Mouse (Mus musculus): ENCODE data around the gene Hist1h4h. TPM values are rescaled to one million over a fixed set of nuclear protein-coding genes. Genes with fewer than 3 reads are reported as not detected.
"Not testable (repeated sequence)": the region's sequence is repeated elsewhere in the genome, so short reads cannot be mapped to it uniquely, and the experiment has no call there.

Hist1h4h gene
- polyA plus RNA-seq, 1 experiment from 2014 or later: 4.9 TPM

DNA sequence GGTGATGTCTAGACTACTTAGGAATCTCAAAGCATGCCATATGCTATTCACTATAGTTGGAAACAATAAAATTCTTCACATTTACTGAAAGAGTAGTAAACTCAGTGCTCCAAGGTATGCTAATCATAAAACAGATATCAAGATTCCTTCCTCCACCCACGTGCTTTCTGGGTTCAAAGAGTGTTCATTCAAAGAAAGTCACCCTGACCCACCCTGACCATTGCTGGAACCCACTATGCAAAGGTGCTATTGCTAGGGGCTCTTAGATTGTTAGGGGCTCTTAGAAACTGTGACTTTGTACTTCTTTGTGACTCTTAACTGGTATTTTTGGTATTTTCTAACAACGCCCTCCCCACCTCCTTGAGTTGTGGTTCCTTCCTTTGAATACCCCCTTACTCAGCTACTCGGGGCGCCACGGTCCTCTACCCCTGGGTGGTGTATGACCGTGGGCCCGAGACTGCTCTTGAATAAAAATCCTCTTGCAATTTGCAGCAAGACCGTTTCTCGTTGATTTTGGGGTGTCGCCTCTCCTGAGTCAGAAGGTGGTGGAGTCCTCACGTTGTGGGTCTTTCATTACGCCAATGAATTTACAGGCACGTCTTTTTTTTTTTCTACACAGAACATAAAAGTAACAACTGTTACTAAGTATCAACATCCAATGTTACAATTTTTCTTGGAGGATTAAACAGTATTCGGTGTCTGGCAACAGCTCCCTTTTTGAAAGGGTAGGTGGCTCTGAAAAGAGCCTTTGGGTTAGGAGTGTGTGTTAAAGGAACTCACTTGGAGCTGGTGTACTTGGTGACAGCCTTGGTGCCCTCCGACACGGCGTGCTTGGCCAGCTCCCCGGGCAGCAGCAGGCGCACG, 42.4 kb downstream of the Hist1h4h start:
- not testable (repeated sequence) for H3K9me3 ChIP-seq (ENCODE audit: control insufficient read depth, low read length); ATAC-seq (replicated peaks; ENCODE audit: low FRiP score); H3K36me3 ChIP-seq (ENCODE audit: control insufficient read depth, insufficient read depth, low read length); H3K27me3 ChIP-seq (ENCODE audit: control insufficient read depth, insufficient read depth, low read length); H3K4me1 ChIP-seq (replicated peaks; ENCODE audit: control insufficient read depth, insufficient read depth, low read length)
- Histone ChIP-seq H3K27ac (ENCODE audit: low read depth, low read length) (peak overlapping the region; percentile 96), H3K4me2 (ENCODE audit: low read depth, low read length, severe bottlenecking) (peak overlapping the region; percentile 66), H3K9ac (ENCODE audit: low read length) (peak overlapping the region; percentile 72), H3K4me3 (ENCODE audit: low read depth, low read length) (peak overlapping the region; percentile 45)
- peak; percentile 62 for DNase-seq (ENCODE audit: low spot score)
- WGBS: 11% methylated on average over 17 of the region's 20 CpGs

DNA sequence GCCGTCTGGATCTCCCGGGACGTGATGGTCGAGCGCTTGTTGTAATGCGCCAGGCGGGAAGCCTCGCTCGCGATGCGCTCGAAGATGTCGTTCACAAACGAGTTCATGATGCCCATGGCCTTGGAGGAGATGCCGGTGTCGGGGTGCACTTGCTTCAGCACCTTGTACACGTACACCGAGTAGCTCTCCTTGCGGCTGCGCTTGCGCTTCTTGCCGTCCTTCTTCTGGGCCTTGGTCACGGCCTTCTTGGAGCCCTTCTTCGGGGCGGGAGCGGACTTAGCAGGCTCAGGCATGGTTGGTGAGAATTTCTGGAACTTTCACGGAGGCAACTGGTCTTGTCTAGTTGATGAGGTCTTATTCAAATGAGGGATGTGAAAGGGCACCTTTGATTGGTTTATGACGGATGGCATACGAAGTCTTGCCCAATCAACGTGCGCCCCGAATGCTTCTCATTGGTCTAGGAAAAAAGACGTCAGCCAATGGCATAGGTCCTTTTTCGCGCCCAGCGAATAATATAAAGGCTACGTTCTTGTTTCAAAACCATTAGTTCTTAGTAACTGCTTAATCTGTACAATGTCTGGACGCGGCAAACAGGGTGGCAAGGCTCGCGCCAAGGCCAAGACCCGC, 43.2 kb downstream of the Hist1h4h start, which contains the start of the genes Hist1h2bf and Hist1h2ad:
Hist1h2bf (minus strand) TSS at position 299 of the 627 bp plus-strand sequence.
Hist1h2ad (plus strand) TSS at position 484 of the 627 bp plus-strand sequence.
- H3K9ac ChIP-seq (ENCODE audit: low read length): peak within 1 kb of the TSS; percentile 63
- peak within 1 kb of the TSS; percentile 96 for H3K27ac ChIP-seq (ENCODE audit: low read depth, low read length)
- ATAC-seq (replicated peaks; ENCODE audit: low FRiP score) (peak; percentile 91), DNase-seq (ENCODE audit: low spot score) (peak; percentile 91)
- not testable (repeated sequence) for H3K9me3 ChIP-seq (ENCODE audit: control insufficient read depth, low read length); H3K27me3 ChIP-seq (ENCODE audit: control insufficient read depth, insufficient read depth, low read length); H3K36me3 ChIP-seq (ENCODE audit: control insufficient read depth, insufficient read depth, low read length); H3K4me1 ChIP-seq (replicated peaks; ENCODE audit: control insufficient read depth, insufficient read depth, low read length)
- peak within 1 kb of the TSS; percentile 66 for H3K4me2 ChIP-seq (ENCODE audit: low read depth, low read length, severe bottlenecking)
- peak within 1 kb of the TSS; percentile 45 for H3K4me3 ChIP-seq (ENCODE audit: low read depth, low read length)
- under 1% methylated on average over 21 of the region's 42 CpGs for WGBS

DNA sequence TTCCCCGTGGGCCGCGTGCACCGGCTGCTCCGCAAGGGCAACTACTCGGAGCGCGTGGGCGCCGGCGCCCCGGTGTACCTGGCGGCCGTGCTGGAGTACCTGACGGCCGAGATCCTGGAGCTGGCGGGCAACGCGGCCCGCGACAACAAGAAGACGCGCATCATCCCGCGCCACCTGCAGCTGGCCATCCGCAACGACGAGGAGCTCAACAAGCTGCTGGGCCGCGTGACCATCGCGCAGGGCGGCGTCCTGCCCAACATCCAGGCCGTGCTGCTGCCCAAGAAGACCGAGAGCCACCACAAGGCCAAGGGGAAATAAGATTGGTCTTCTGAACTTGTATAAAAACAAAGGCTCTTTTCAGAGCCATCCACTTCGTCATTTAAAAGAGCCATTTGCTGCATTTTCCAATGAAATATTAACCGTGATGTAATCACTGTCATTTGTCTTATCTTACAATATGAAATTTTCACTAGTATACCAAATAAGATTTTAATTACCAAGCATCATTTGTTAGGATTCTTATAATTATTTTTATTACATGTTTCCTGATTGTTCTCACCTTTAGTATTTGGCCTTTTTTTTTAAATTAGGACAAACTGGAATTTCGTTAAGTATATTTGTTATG, 43.8 kb downstream of the Hist1h4h start:
- not testable (repeated sequence) for DNase-seq (ENCODE audit: low spot score); H3K27me3 ChIP-seq (ENCODE audit: control insufficient read depth, insufficient read depth, low read length); H3K36me3 ChIP-seq (ENCODE audit: control insufficient read depth, insufficient read depth, low read length); H3K4me1 ChIP-seq (replicated peaks; ENCODE audit: control insufficient read depth, insufficient read depth, low read length); H3K9me3 ChIP-seq (ENCODE audit: control insufficient read depth, low read length)
- ATAC-seq (replicated peaks; ENCODE audit: low FRiP score): peak; percentile 0; the same call in 1 of the 2 replicates
- H3K9ac ChIP-seq (ENCODE audit: low read length): peak overlapping the region; percentile 62
- H3K4me3 ChIP-seq (ENCODE audit: low read depth, low read length): peak overlapping the region; percentile 45
- peak overlapping the region; percentile 45 for H3K4me2 ChIP-seq (ENCODE audit: low read depth, low read length, severe bottlenecking)
- WGBS: 0% methylated on average over 5 of the region's 39 CpGs
- H3K27ac ChIP-seq (ENCODE audit: low read depth, low read length): peak overlapping the region; percentile 96

- peak; percentile 59 for DNase-seq (ENCODE audit: low spot score)
- peak; percentile 59 for ATAC-seq (replicated peaks; ENCODE audit: low FRiP score)
- H3K27me3 ChIP-seq (ENCODE audit: control insufficient read depth, insufficient read depth, low read length): no peaks in the 10 kb centered on the region
- H3K4me1 ChIP-seq (replicated peaks; ENCODE audit: control insufficient read depth, insufficient read depth, low read length): peaks cover 3% of the 10 kb centered on the region; the same call in 1 of the 2 replicates
- WGBS: under 1% methylated on average over 18 of the region's 18 CpGs
- no peaks in the 10 kb centered on the region for H3K9me3 ChIP-seq (ENCODE audit: control insufficient read depth, low read length)
- H3K4me3 ChIP-seq (ENCODE audit: low read depth, low read length): peak within 1 kb of the TSS; percentile 45
- H3K36me3 ChIP-seq (ENCODE audit: control insufficient read depth, insufficient read depth, low read length): no peaks in the 10 kb centered on the region
- peak within 1 kb of the TSS; percentile 65 for H3K4me2 ChIP-seq (ENCODE audit: low read depth, low read length, severe bottlenecking)
- peak within 1 kb of the TSS; percentile 95 for H3K27ac ChIP-seq (ENCODE audit: low read depth, low read length)
- H3K9ac ChIP-seq (ENCODE audit: low read length): peak within 1 kb of the TSS; percentile 80
These were observed 44.5 kb downstream of the Hist1h4h start, which contains the start of gene Hist1h3d for GRCm38 (mm10) chr13:23575271-23575851. Hist1h3d (plus strand) TSS chr13:23575763.

GRCm38 (mm10) chr13:23575864-23576313, 45.0 kb downstream of the Hist1h4h start:
- ATAC-seq (replicated peaks; ENCODE audit: low FRiP score); H3K36me3 ChIP-seq (ENCODE audit: control insufficient read depth, insufficient read depth, low read length); H3K27me3 ChIP-seq (ENCODE audit: control insufficient read depth, insufficient read depth, low read length); H3K9me3 ChIP-seq (ENCODE audit: control insufficient read depth, low read length); H3K4me1 ChIP-seq (replicated peaks; ENCODE audit: control insufficient read depth, insufficient read depth, low read length): not testable (repeated sequence)
- Histone ChIP-seq H3K9ac (ENCODE audit: low read length) (peak overlapping the region; percentile 80), H3K4me3 (ENCODE audit: low read depth, low read length) (peak overlapping the region; percentile 45), H3K27ac (ENCODE audit: low read depth, low read length) (peak overlapping the region; percentile 95), H3K4me2 (ENCODE audit: low read depth, low read length, severe bottlenecking) (peak overlapping the region; percentile 65)
- 0% methylated on average over 8 of the region's 40 CpGs for WGBS
- DNase-seq (ENCODE audit: low spot score): peak; percentile 75

- peak; percentile 63 for DNase-seq (ENCODE audit: low spot score)
- WGBS: 2% methylated on average over 7 of the region's 7 CpGs
These were observed 45.6 kb downstream of the Hist1h4h start for GRCm38 (mm10) chr13:23576351-23576881.

GRCm38 (mm10) chr13:23576906-23577639, 46.2 kb downstream of the Hist1h4h start:
- 48% methylated on average over 6 of the region's 6 CpGs for WGBS
- peak overlapping the region; percentile 45 for H3K4me3 ChIP-seq (ENCODE audit: low read depth, low read length)
- no peak for ATAC-seq (replicated peaks; ENCODE audit: low FRiP score)

More at GRCm38 (mm10) chr13:23576351-23576881, 45.6 kb downstream of the Hist1h4h start:
- Histone ChIP-seq H3K27me3 (ENCODE audit: control insufficient read depth, insufficient read depth, low read length) (no peaks in the 10 kb centered on the region), H3K9me3 (ENCODE audit: control insufficient read depth, low read length) (no peaks in the 10 kb centered on the region), H3K36me3 (ENCODE audit: control insufficient read depth, insufficient read depth, low read length) (no peaks in the 10 kb centered on the region), H3K9ac (ENCODE audit: low read length) (peak overlapping the region; percentile 80), H3K27ac (ENCODE audit: low read depth, low read length) (peak overlapping the region; percentile 95), H3K4me1 (replicated peaks; ENCODE audit: control insufficient read depth, insufficient read depth, low read length) (peaks cover 3% of the 10 kb centered on the region; the same call in 1 of the 2 replicates), H3K4me3 (ENCODE audit: low read depth, low read length) (peak overlapping the region; percentile 45), H3K4me2 (ENCODE audit: low read depth, low read length, severe bottlenecking) (peak overlapping the region; percentile 65)
- ATAC-seq (replicated peaks; ENCODE audit: low FRiP score): no peak

More at GRCm38 (mm10) chr13:23576906-23577639, 46.2 kb downstream of the Hist1h4h start:
- peak overlapping the region; percentile 80 for H3K9ac ChIP-seq (ENCODE audit: low read length)
- no peak for DNase-seq (ENCODE audit: low spot score)
- H3K27me3 ChIP-seq (ENCODE audit: control insufficient read depth, insufficient read depth, low read length): no peaks in the 10 kb centered on the region
- peaks cover 3% of the 10 kb centered on the region; the same call in 1 of the 2 replicates for H3K4me1 ChIP-seq (replicated peaks; ENCODE audit: control insufficient read depth, insufficient read depth, low read length)
- peak overlapping the region; percentile 65 for H3K4me2 ChIP-seq (ENCODE audit: low read depth, low read length, severe bottlenecking)
- no peaks in the 10 kb centered on the region for H3K9me3 ChIP-seq (ENCODE audit: control insufficient read depth, low read length)
- H3K27ac ChIP-seq (ENCODE audit: low read depth, low read length): peak overlapping the region; percentile 95
- no peaks in the 10 kb centered on the region for H3K36me3 ChIP-seq (ENCODE audit: control insufficient read depth, insufficient read depth, low read length)
